Mouse (Mus musculus) embryonic facial prominence, embryonic 15.5 days (tissue): ENCODE data around the gene Sh3d19. TPM values are rescaled to one million over a fixed set of nuclear protein-coding genes. Genes with fewer than 3 reads are reported as not detected.

Experiments used
- ATAC-seq: fragments of 200-750 bp; cut with Nextera tagmentation; 2 replicates; pipeline ENCODE4 v1.8.0; 2017; ENCODE audit warnings: low read depth, moderate TSS enrichment; ENCODE audit not compliant: insufficient number of reproducible peaks, low FRiP score, low TSS enrichment
- H3K27ac ChIP-seq: fragments of 300-500 bp; sonication (generic); replicated peaks from 2 replicates; pipeline ENCODE4 v1.5.1; 2015; ENCODE audit warnings: mild to moderate bottlenecking, inconsistent platforms
- H3K27me3 ChIP-seq: fragments of 300-500 bp; sonication (generic); 2 replicates; pipeline ENCODE4 v1.6.1; 2015; ENCODE audit warnings: inconsistent platforms
- H3K36me3 ChIP-seq: fragments of 300-500 bp; sonication (generic); 2 replicates; pipeline ENCODE4 v1.6.1; 2015; ENCODE audit warnings: mild to moderate bottlenecking, inconsistent platforms
- H3K4me1 ChIP-seq: fragments of 300-500 bp; sonication (generic); 2 replicates; pipeline ENCODE4 v1.6.1; 2015; ENCODE audit warnings: inconsistent platforms
- H3K4me2 ChIP-seq: fragments of 300-500 bp; sonication (generic); replicated peaks from 2 replicates; pipeline ENCODE4 v1.6.1; 2015; ENCODE audit warnings: mild to moderate bottlenecking, inconsistent platforms
- H3K4me3 ChIP-seq: fragments of 300-500 bp; sonication (generic); replicated peaks from 2 replicates; pipeline ENCODE4 v1.5.1; 2015; ENCODE audit warnings: mild to moderate bottlenecking, inconsistent platforms
- H3K9ac ChIP-seq: fragments of 300-500 bp; sonication (generic); 2 replicates; pipeline ENCODE4 v1.6.1; 2015; ENCODE audit warnings: inconsistent platforms
- H3K9me3 ChIP-seq: fragments of 300-500 bp; sonication (generic); replicated peaks from 2 replicates; pipeline ENCODE4 v1.6.1; 2016; ENCODE audit warnings: inconsistent platforms
- WGBS: fragments of 180-500 bp; shearing (Covaris S2); methylation state at CpG from one replicate; pipeline ENCODE4 v1.1.7; 2015; 5-methylcytosine and 5-hydroxymethylcytosine counted together
- polyA plus RNA-seq: library from polyadenylated mRNA; unstranded; fragments of >200 nt; fragmentation: Nextera tagmentation; extraction: Ambion mirVana; gene quantifications from 2 replicates; pipeline ENCODE4 v1.2.1, GENCODE M21; 2015

The Sh3d19 gene
- polyA plus RNA-seq, 1 experiment from 2014 or later: 36.3 TPM

GRCm38 (mm10) chr3:86069646-86070250 is 98.8 kb downstream of the Sh3d19 start:
- Histone ChIP-seq H3K4me1 (no peaks in the 10 kb centered on the region), H3K9me3 (no peaks in the 10 kb centered on the region), H3K27ac (no peak overlapping the region), H3K9ac (no peak overlapping the region), H3K27me3 (no peaks in the 10 kb centered on the region), H3K36me3 (no peaks in the 10 kb centered on the region), H3K4me2 (no peak overlapping the region), H3K4me3 (no peak overlapping the region)
- WGBS: 82% methylated on average over 11 of the region's 11 CpGs
- ATAC-seq: no peak

GRCm38 (mm10) chr3:86070799-86071198 is 99.9 kb downstream of the Sh3d19 start:
- no peaks in the 10 kb centered on the region for H3K4me1 ChIP-seq
- H3K4me2 ChIP-seq: no peak overlapping the region
- no peaks in the 10 kb centered on the region for H3K9me3 ChIP-seq
- WGBS: 82% methylated on average over 7 of the region's 7 CpGs
- H3K27me3 ChIP-seq: no peaks in the 10 kb centered on the region
- no peak overlapping the region for H3K4me3 ChIP-seq
- no peak overlapping the region for H3K27ac ChIP-seq
- ATAC-seq: no peak
- peaks cover 3% of the 10 kb centered on the region; the same call in 1 of the 2 replicates for H3K36me3 ChIP-seq
- H3K9ac ChIP-seq: no peak overlapping the region

- Histone ChIP-seq H3K9me3 (no peaks in the 10 kb centered on the region), H3K4me2 (no peak overlapping the region), H3K9ac (no peak overlapping the region), H3K36me3 (peaks cover 7% of the 10 kb centered on the region; the same call in 1 of the 2 replicates), H3K4me3 (no peak overlapping the region), H3K27ac (no peak overlapping the region), H3K4me1 (no peaks in the 10 kb centered on the region), H3K27me3 (no peaks in the 10 kb centered on the region)
- ATAC-seq: no peak
- WGBS: 70% methylated on average over 3 of the region's 3 CpGs
These were observed 101.2 kb downstream of the Sh3d19 start for GRCm38 (mm10) chr3:86072066-86072465.

GRCm38 (mm10) chr3:86072889-86073288 is 102.0 kb downstream of the Sh3d19 start:
- 57% methylated on average over 5 of the region's 5 CpGs for WGBS
- Histone ChIP-seq H3K9ac (no peak overlapping the region), H3K9me3 (no peaks in the 10 kb centered on the region), H3K4me2 (no peak overlapping the region), H3K36me3 (peaks cover 7% of the 10 kb centered on the region; the same call in 1 of the 2 replicates), H3K4me3 (no peak overlapping the region), H3K27ac (no peak overlapping the region), H3K4me1 (no peaks in the 10 kb centered on the region), H3K27me3 (no peaks in the 10 kb centered on the region)
- no peak for ATAC-seq

GRCm38 (mm10) chr3:86075593-86075992 is 104.7 kb downstream of the Sh3d19 start:
- Histone ChIP-seq H3K27me3 (no peaks in the 10 kb centered on the region), H3K4me3 (no peak overlapping the region), H3K9ac (no peak overlapping the region), H3K4me1 (no peaks in the 10 kb centered on the region), H3K4me2 (no peak overlapping the region), H3K9me3 (no peaks in the 10 kb centered on the region), H3K36me3 (peaks cover 7% of the 10 kb centered on the region; the same call in 1 of the 2 replicates), H3K27ac (no peak overlapping the region)
- ATAC-seq: no peak
- WGBS: 92% methylated on average over 5 of the region's 5 CpGs

- Histone ChIP-seq H3K4me1 (no peaks in the 10 kb centered on the region), H3K27ac (no peak overlapping the region), H3K9me3 (no peaks in the 10 kb centered on the region), H3K9ac (no peak overlapping the region), H3K4me3 (no peak overlapping the region), H3K27me3 (no peaks in the 10 kb centered on the region), H3K4me2 (no peak overlapping the region), H3K36me3 (peaks cover 7% of the 10 kb centered on the region; the same call in 1 of the 2 replicates)
- WGBS: 75% methylated on average over 14 of the region's 14 CpGs
- no peak for ATAC-seq
These were observed 105.8 kb downstream of the Sh3d19 start for GRCm38 (mm10) chr3:86076511-86077283.

- H3K9ac ChIP-seq: no peak overlapping the region
- no peak overlapping the region for H3K4me2 ChIP-seq
- H3K36me3 ChIP-seq: peaks cover 23% of the 10 kb centered on the region; the same call in 1 of the 2 replicates
- no peak overlapping the region for H3K4me3 ChIP-seq
- H3K9me3 ChIP-seq: no peaks in the 10 kb centered on the region
- H3K27ac ChIP-seq: no peak overlapping the region
- ATAC-seq: no peak
- 0 out of 2 replicates have a peak, but pooled peaks cover 2% of the 10 kb centered on the region for H3K4me1 ChIP-seq
- 88% methylated on average over 8 of the region's 8 CpGs for WGBS
- no peaks in the 10 kb centered on the region for H3K27me3 ChIP-seq
These were observed 112.1 kb downstream of the Sh3d19 start for GRCm38 (mm10) chr3:86083051-86083450.

GRCm38 (mm10) chr3:86085001-86085400 is 114.1 kb downstream of the Sh3d19 start:
- H3K27ac ChIP-seq: no peak overlapping the region
- no peaks in the 10 kb centered on the region for H3K9me3 ChIP-seq
- H3K4me3 ChIP-seq: no peak overlapping the region
- H3K4me2 ChIP-seq: no peak overlapping the region
- H3K36me3 ChIP-seq: peaks cover 30% of the 10 kb centered on the region; the same call in 1 of the 2 replicates
- H3K4me1 ChIP-seq: 0 out of 2 replicates have a peak, but pooled peaks cover 2% of the 10 kb centered on the region
- no peaks in the 10 kb centered on the region for H3K27me3 ChIP-seq
- no peak for ATAC-seq
- H3K9ac ChIP-seq: no peak overlapping the region
- 89% methylated on average over 19 of the region's 19 CpGs for WGBS

GRCm38 (mm10) chr3:86087872-86088271 is 117.0 kb downstream of the Sh3d19 start:
- Histone ChIP-seq H3K36me3 (peaks cover 30% of the 10 kb centered on the region; the same call in 1 of the 2 replicates), H3K4me2 (no peak overlapping the region), H3K27me3 (no peaks in the 10 kb centered on the region), H3K9ac (no peak overlapping the region), H3K27ac (no peak overlapping the region), H3K4me1 (peaks cover 8% of the 10 kb centered on the region), H3K9me3 (no peaks in the 10 kb centered on the region), H3K4me3 (no peak overlapping the region)
- ATAC-seq: no peak
- WGBS: 72% methylated on average over 3 of the region's 3 CpGs

GRCm38 (mm10) chr3:86093213-86093845 is 122.4 kb downstream of the Sh3d19 start:
- Histone ChIP-seq H3K9ac (no peak overlapping the region), H3K27me3 (no peaks in the 10 kb centered on the region), H3K27ac (peak overlapping the region; percentile 63), H3K36me3 (peaks cover 8% of the 10 kb centered on the region), H3K4me2 (no peak overlapping the region), H3K4me3 (no peak overlapping the region), H3K9me3 (no peaks in the 10 kb centered on the region), H3K4me1 (peaks cover 9% of the 10 kb centered on the region)
- ATAC-seq: peak; percentile 43; the same call in 1 of the 2 replicates
- 17% methylated on average over 6 of the region's 6 CpGs for WGBS

- peaks cover 7% of the 10 kb centered on the region for H3K36me3 ChIP-seq
- no peak for ATAC-seq
- no peak overlapping the region for H3K4me2 ChIP-seq
- no peak overlapping the region for H3K9ac ChIP-seq
- no peaks in the 10 kb centered on the region for H3K9me3 ChIP-seq
- H3K27ac ChIP-seq: 0 out of 2 replicates have a peak overlapping the region, but pooled peaks have one; percentile 35
- WGBS: 41% methylated on average over 5 of the region's 5 CpGs
- no peaks in the 10 kb centered on the region for H3K27me3 ChIP-seq
- peaks cover 9% of the 10 kb centered on the region for H3K4me1 ChIP-seq
- no peak overlapping the region for H3K4me3 ChIP-seq
These were observed 123.0 kb downstream of the Sh3d19 start for GRCm38 (mm10) chr3:86093907-86094306.
